17 mouse cellular contexts compared by ENCODE assay signal in the genomic region with DNA sequence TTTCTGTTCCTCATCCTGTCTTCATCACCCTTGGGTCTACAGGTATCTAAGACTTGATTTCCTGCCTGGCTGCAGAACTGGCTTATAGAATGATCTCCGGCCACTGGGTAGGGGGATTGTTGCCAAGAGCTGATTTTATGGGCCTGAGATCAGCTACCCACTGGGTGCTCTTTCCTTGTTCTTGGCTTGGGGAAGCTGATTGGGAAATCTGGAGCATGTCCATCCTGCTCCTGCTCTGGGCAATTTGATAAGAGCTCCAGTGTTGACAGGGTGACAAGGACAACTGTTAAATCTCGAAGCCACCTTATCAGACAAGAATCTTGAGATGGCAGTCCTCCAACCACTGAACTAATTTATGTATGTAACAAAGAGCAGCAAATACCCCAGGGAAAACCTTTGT.
A peak's percentile ranks its signal among the peaks of the same experiment; 100 is the strongest.
DNase-seq lines count a peak whose midpoint lies in the region; ATAC-seq and TF ChIP-seq lines count a peak whose summit lies in the region.
"Had no signal": no experiment of that assay in that cellular context is flagged by ENCODE, and none has a peak within 500 bp of the region (broad histone marks: within the 10 kb centered on the region; RNA-seq: fewer than 3 reads in every experiment).

No protein-coding gene starts in this region.

- H3K9ac ChIP-seq in lung, embryonic 14.5 days, result no peak overlapping the region
- H3K9ac ChIP-seq: heart, embryonic 12.5 days; hindbrain, embryonic 15.5 days; liver, embryonic 12.5 days; neural tube, embryonic 12.5 days had no signal

- TF ChIP-seq CTCF in lung, embryonic 14.5 days (IDR thresholded peaks at IDR 0.05; ENCODE audit: low read depth), result no peak

- no peak overlapping the region for H3K4me3 ChIP-seq in lung, embryonic 14.5 days (ENCODE audit: low read depth, low read length)
- H3K4me3 ChIP-seq: erythroblast, embryonic 14.5 days; heart, embryonic 12.5 days; hindbrain, embryonic 15.5 days; liver, embryonic 12.5 days; megakaryocyte, embryonic 14.5 days; neural tube, embryonic 12.5 days had no signal

- H3K36me3 ChIP-seq in lung, embryonic 14.5 days (ENCODE audit: insufficient read depth), result no peaks in the 10 kb centered on the region
- H3K36me3 ChIP-seq: heart, embryonic 12.5 days; hindbrain, embryonic 15.5 days; liver, embryonic 12.5 days; neural tube, embryonic 12.5 days had no signal

- no peak overlapping the region for H3K4me2 ChIP-seq in lung, embryonic 14.5 days
- H3K4me2 ChIP-seq: heart, embryonic 12.5 days; hindbrain, embryonic 15.5 days; liver, embryonic 12.5 days; neural tube, embryonic 12.5 days had no signal

- no peaks in the 10 kb centered on the region for H3K9me3 ChIP-seq in lung, embryonic 14.5 days (ENCODE audit: low read depth, low read length)
- H3K9me3 ChIP-seq: heart, embryonic 12.5 days; hindbrain, embryonic 15.5 days; liver, embryonic 12.5 days; megakaryocyte, embryonic 14.5 days; neural tube, embryonic 12.5 days had no signal

- no peak for ATAC-seq in lung, embryonic 14.5 days (ENCODE audit: insufficient read depth)
- ATAC-seq: liver, embryonic 12.5 days had no signal

- intact Hi-C loops in gastrocnemius, postnatal 14 days (cut with DNase I; ENCODE audit: low total_unique reads), result no loop called here

- no peaks in the 10 kb centered on the region for H3K4me1 ChIP-seq in lung, embryonic 14.5 days (ENCODE audit: insufficient read depth)
- H3K4me1 ChIP-seq: hindbrain, embryonic 15.5 days; neural tube, embryonic 12.5 days had no signal

- H3K27me3 ChIP-seq in lung, embryonic 14.5 days (ENCODE audit: insufficient read depth, low read length), result no peaks in the 10 kb centered on the region
- H3K27me3 ChIP-seq: hindbrain, embryonic 15.5 days; liver, embryonic 12.5 days; megakaryocyte, embryonic 14.5 days; neural tube, embryonic 12.5 days had no signal

- peak; percentile 31 for DNase-seq in adrenal gland, postnatal 14 days
- no peak for DNase-seq in adrenal gland, adult 18-20 months (ENCODE audit: low spot score in 2 of 2)
- peak; percentile 62 for DNase-seq in lung, embryonic 14.5 days
- no peak for DNase-seq in lung, postnatal 4 days
- peak; percentile 10 to 19 for DNase-seq in adrenal gland, postnatal 36 days
- peak; percentile 85 to 95 for DNase-seq in cerebellum, postnatal 14 days
- no peak for DNase-seq in spleen, postnatal 14 days (ENCODE audit: low spot score in 2 of 2)
- DNase-seq in gastrocnemius, postnatal 14 days, result no peak
- DNase-seq: embryo, embryonic 11 days; kidney, postnatal 10 days; thymus, adult 18-20 months had no signal

- WGBS in lung, embryonic 14.5 days, result 19% methylated on average over 2 of the region's 2 CpGs

- no peak overlapping the region for H3K27ac ChIP-seq in lung, embryonic 14.5 days (ENCODE audit: low read depth)
- H3K27ac ChIP-seq: hindbrain, embryonic 15.5 days; liver, embryonic 12.5 days; neural tube, embryonic 12.5 days had no signal

Comparison
In these comparisons a context has a peak if more than half of its experiments do, and no peak if none do; other contexts are left out.
1. DNase-seq: peak in adrenal gland, postnatal 14 days (single experiment), lung, embryonic 14.5 days (single experiment), adrenal gland, postnatal 36 days (2 of 2) and cerebellum, postnatal 14 days (2 of 2); none in adrenal gland, adult 18-20 months (0 of 2), lung, postnatal 4 days (0 of 2), spleen, postnatal 14 days (0 of 2) and gastrocnemius, postnatal 14 days (single experiment).